Mouse (Mus musculus): ENCODE results near the gene Dbn1. TPM values are rescaled to one million over a fixed set of nuclear protein-coding genes. Genes with fewer than 3 reads are reported as not detected.

The Dbn1 gene
- polyA plus RNA-seq, 1 experiment from 2014 or later: 572 TPM

DNA sequence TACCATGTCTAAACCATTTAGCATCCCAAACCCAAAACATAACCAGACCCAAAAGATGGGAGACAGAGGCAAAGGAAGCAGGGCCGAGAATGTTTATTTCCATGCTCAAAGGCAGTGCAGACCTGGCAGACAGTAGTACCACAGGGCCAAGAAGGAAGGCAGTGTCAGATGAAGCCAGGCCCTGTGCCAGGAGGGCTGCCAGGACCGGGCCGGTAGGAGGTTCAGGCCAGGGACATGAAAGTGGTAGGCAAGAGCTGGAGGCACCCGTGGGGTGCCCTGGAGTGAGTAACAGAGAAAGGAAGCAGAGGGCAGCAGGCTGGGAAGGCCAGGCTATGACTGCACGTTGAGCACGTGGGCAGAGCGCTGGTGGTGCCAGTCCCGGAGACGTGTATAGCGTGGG, 18.8 kb upstream of the Dbn1 start:
- no peaks in the 10 kb centered on the region for H3K9me3 ChIP-seq
- peaks cover 53% of the 10 kb centered on the region for H3K36me3 ChIP-seq
- peaks cover 14% of the 10 kb centered on the region for H3K4me1 ChIP-seq (replicated peaks)
- H3K27me3 ChIP-seq: no peaks in the 10 kb centered on the region
- no peak for ATAC-seq (ENCODE audit: low FRiP score, low read depth)
- no peak overlapping the region for H3K27ac ChIP-seq (replicated peaks)
- WGBS: 84% methylated on average over 10 of the region's 10 CpGs
- no peak overlapping the region for H3K9ac ChIP-seq
- no peak overlapping the region for H3K4me3 ChIP-seq
- H3K4me2 ChIP-seq: no peak overlapping the region

DNA sequence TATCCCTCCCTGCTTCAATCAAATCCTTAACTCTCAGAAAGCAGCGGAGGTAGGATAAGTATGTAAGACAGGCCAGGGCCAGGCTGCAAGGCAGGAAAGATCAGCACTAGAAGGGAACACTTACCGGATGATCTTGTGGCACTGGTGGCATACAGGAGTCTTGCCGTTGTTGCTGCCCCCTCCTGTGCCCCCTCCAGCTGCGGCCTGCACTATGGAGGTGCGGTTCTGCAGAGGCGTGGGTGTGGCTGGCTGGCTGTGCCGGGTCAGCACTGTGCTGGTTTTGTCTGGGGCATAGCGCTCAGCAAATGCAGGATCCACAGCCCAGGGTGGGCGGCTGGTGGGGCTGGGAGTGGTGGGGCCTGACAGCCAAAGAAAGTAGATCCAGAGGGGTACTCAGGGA, 17.9 kb upstream of the Dbn1 start:
- Histone ChIP-seq H3K4me2 (no peak overlapping the region), H3K9ac (no peak overlapping the region), H3K27ac (replicated peaks) (no peak overlapping the region), H3K4me1 (replicated peaks) (peaks cover 6% of the 10 kb centered on the region), H3K36me3 (peaks cover 53% of the 10 kb centered on the region), H3K4me3 (no peak overlapping the region), H3K27me3 (no peaks in the 10 kb centered on the region), H3K9me3 (no peaks in the 10 kb centered on the region)
- ATAC-seq (ENCODE audit: low FRiP score, low read depth): no peak
- 93% methylated on average over 9 of the region's 9 CpGs for WGBS

DNA sequence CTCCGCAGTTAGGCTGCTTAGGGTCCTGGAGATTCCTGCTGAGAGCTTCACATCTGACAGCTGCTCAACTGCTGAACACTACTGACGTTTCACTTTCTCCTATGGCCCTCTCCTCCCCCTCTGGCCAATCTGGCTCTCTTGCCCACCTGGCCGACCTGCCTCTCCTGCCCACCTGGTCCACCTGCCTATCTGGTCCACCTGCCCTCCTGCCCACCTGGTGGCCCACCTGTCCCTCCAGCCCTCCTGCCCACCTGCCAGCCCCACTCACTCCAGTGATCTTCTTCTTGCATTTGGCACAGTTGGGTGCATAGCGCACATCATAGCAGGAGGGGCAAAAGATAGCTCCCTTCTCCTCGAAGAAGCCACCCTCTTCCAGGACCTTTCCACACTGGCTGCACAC, 16.5 kb upstream of the Dbn1 start:
- H3K36me3 ChIP-seq: peaks cover 53% of the 10 kb centered on the region

DNA sequence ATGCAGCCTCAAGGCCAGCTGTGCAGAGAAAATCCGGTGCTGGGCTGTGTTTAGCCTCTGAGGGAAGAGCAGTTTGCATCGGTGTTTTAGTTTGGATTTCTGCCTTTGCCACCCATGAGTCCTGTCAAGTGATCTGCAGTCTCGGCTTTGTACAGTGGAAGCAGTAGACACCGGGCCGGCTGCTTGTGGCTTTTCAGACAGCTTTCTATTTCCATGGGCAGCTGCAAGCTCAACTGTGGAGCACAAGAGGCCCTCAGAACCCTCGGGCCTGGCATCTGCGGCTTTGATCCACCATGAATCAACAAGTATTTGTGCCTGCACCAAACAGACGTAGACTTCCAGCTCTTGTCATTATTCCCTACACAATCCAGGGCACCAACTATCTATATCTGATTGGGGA, 14.5 kb upstream of the Dbn1 start:
- Histone ChIP-seq H3K4me3 (no peak overlapping the region), H3K27ac (replicated peaks) (no peak overlapping the region), H3K9me3 (no peaks in the 10 kb centered on the region), H3K4me1 (replicated peaks) (no peaks in the 10 kb centered on the region), H3K9ac (no peak overlapping the region), H3K36me3 (peaks cover 55% of the 10 kb centered on the region), H3K4me2 (no peak overlapping the region), H3K27me3 (no peaks in the 10 kb centered on the region)
- no peak for ATAC-seq (ENCODE audit: low FRiP score, low read depth)
- WGBS: 86% methylated on average over 8 of the region's 8 CpGs

More for the DNA sequence above, 16.5 kb upstream of the Dbn1 start:
- WGBS: 75% methylated on average over 5 of the region's 5 CpGs
- Histone ChIP-seq H3K9ac (no peak overlapping the region), H3K27me3 (no peaks in the 10 kb centered on the region), H3K4me2 (no peak overlapping the region), H3K4me3 (no peak overlapping the region), H3K27ac (replicated peaks) (no peak overlapping the region), H3K4me1 (replicated peaks) (no peaks in the 10 kb centered on the region), H3K9me3 (no peaks in the 10 kb centered on the region)
- no peak for ATAC-seq (ENCODE audit: low FRiP score, low read depth)

DNA sequence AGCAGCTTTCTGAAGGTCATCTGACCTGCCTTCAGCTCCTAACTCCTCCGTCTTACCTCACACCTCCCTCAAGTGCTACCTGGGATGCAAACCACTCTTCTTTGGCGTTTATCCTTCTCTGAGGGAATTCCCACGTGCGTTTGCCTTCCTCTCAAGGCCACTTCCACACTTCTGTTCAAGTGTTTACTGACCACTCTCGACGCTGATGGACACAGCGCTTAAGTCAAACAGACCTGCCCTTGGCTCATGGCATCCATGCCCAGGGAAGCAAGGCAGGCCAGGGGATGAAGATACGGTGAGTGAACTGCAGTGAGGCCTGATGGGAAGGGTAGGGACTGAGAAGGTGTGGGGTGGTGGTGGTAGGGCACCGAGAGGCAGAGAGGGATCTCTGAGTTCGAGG, 12.7 kb upstream of the Dbn1 start:
- Histone ChIP-seq H3K9ac (no peak overlapping the region), H3K27me3 (no peaks in the 10 kb centered on the region), H3K4me3 (no peak overlapping the region), H3K27ac (replicated peaks) (no peak overlapping the region), H3K9me3 (no peaks in the 10 kb centered on the region), H3K4me2 (no peak overlapping the region), H3K4me1 (replicated peaks) (peaks cover 13% of the 10 kb centered on the region), H3K36me3 (peaks cover 39% of the 10 kb centered on the region)
- ATAC-seq (ENCODE audit: low FRiP score, low read depth): no peak
- WGBS: 83% methylated on average over 10 of the region's 10 CpGs

DNA sequence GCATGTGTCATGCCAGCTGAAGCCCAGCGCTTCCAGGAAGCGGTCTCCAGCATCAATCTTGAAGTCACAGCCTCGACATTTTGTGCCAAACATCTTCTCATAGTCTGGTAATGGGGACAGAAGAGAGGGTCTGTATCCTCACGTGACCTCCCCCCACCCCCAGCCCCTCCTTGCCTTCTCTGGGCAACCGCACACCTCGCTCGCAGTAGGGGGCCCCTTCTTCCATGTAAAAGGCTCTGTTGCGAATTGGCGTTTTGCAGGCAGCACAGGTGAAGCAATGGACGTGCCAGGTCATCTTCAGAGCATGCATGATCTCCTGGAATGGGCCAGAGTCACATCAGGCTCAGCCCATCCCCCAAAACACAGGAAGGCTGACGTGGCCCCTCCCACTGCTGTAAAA, 11.0 kb upstream of the Dbn1 start:
- H3K4me3 ChIP-seq: no peak overlapping the region
- no peak overlapping the region for H3K27ac ChIP-seq (replicated peaks)
- 60% methylated on average over 11 of the region's 11 CpGs for WGBS
- H3K4me1 ChIP-seq (replicated peaks): peaks cover 28% of the 10 kb centered on the region
- no peak overlapping the region for H3K4me2 ChIP-seq
- no peak overlapping the region for H3K9ac ChIP-seq
- H3K27me3 ChIP-seq: no peaks in the 10 kb centered on the region
- no peaks in the 10 kb centered on the region for H3K9me3 ChIP-seq
- peaks cover 22% of the 10 kb centered on the region for H3K36me3 ChIP-seq
- ATAC-seq (ENCODE audit: low FRiP score, low read depth): no peak

DNA sequence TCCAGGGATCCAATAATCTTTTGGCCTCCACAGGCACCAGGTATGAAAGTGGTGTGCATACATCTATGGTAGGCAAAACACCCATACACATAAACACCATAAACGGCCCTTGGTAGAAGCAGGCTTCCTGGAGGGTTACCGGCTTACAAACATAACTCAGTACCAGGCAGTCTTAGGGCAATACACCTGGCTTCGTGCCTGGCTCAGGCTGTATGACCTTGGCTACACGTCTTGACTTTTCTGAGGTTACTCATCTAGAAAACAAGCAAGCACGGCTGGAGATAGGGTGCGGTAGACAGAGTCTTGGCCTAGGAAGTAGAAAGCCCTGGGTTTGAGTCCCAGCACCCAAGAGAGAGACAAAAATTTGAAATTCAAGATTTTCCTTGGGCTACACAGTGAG, 8.8 kb upstream of the Dbn1 start:
- WGBS: 85% methylated on average over 6 of the region's 6 CpGs
- no peak overlapping the region for H3K9ac ChIP-seq
- H3K9me3 ChIP-seq: no peaks in the 10 kb centered on the region
- peaks cover 4% of the 10 kb centered on the region; the same call in 1 of the 2 replicates for H3K36me3 ChIP-seq
- no peak overlapping the region for H3K27ac ChIP-seq (replicated peaks)
- ATAC-seq (ENCODE audit: low FRiP score, low read depth): no peak
- no peaks in the 10 kb centered on the region for H3K27me3 ChIP-seq
- no peak overlapping the region for H3K4me2 ChIP-seq
- peaks cover 28% of the 10 kb centered on the region for H3K4me1 ChIP-seq (replicated peaks)
- H3K4me3 ChIP-seq: no peak overlapping the region

DNA sequence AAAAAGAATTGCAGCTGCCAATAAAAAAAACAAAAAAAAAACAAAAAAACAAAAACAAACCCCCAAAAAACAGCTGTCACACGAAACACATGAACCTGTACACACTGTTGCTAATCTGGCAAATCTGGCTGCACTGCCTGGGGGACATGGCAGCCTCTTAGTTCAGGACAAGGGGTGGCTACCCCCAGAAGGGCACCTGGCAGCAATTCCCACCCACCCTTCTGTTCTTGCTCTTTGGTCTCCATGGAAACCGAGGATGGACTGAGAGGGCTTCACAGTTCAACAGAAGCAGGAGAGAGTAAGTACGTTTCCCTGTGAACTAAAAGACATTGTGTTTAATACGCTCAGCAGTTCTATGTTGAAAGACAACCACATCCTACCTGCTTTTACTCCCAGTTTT, 7.8 kb upstream of the Dbn1 start:
- H3K36me3 ChIP-seq: peaks cover 4% of the 10 kb centered on the region; the same call in 1 of the 2 replicates
- no peak overlapping the region for H3K4me2 ChIP-seq
- H3K27ac ChIP-seq (replicated peaks): peak overlapping the region; percentile 7; the same call in 1 of the 2 replicates
- H3K4me1 ChIP-seq (replicated peaks): peaks cover 28% of the 10 kb centered on the region
- no peak for ATAC-seq (ENCODE audit: low FRiP score, low read depth)
- H3K27me3 ChIP-seq: no peaks in the 10 kb centered on the region
- WGBS: 15% methylated on average over 4 of the region's 4 CpGs
- H3K9me3 ChIP-seq: no peaks in the 10 kb centered on the region
- no peak overlapping the region for H3K4me3 ChIP-seq
- no peak overlapping the region for H3K9ac ChIP-seq

DNA sequence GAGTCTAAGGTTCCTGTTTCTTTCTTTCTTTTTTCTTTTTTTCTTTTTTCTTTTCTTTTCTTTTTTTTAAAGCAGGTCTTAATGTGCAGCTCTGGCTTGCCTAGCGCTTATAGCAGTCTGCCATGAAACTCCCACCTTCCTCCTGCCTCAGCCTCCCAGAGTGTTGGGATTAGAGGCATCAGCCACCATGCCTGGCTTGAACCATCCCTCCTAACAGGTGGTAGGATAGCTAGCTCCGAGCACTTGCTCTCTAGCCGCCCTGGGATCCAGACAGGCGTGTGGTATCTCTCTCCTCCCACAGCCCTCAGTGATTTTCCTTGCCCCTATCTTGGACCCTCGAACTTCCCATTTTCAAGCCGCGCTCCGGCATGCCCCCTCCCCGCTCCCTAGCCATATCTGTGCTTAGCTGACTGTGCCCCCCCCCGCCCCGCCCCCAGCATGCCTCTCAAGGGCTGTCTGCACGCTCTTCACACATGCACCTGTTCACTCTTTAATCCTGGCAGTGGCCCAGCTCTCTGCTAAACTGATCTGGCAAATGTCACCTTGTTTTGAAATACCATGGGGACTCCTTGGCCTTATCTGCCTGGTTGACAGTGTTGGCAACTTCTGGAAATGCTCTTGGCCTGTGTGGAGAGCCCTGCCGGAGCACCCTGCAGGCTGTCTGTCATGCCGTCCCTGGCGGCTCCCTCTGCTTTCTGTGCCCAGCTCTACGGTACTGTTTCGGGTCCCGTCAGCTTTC, 7.1 kb upstream of the Dbn1 start:
- no peaks in the 10 kb centered on the region for H3K27me3 ChIP-seq
- no peak overlapping the region for H3K4me3 ChIP-seq
- peaks cover 28% of the 10 kb centered on the region for H3K4me1 ChIP-seq (replicated peaks)
- peak; percentile 43 for ATAC-seq (ENCODE audit: low FRiP score, low read depth)
- peaks cover 4% of the 10 kb centered on the region; the same call in 1 of the 2 replicates for H3K36me3 ChIP-seq
- H3K4me2 ChIP-seq: 0 out of 2 replicates have a peak overlapping the region, but pooled peaks have one; percentile 1
- H3K27ac ChIP-seq (replicated peaks): no peak overlapping the region; the same call in 1 of the 2 replicates
- 20% methylated on average over 18 of the region's 18 CpGs for WGBS
- H3K9ac ChIP-seq: no peak overlapping the region
- H3K9me3 ChIP-seq: no peaks in the 10 kb centered on the region

DNA sequence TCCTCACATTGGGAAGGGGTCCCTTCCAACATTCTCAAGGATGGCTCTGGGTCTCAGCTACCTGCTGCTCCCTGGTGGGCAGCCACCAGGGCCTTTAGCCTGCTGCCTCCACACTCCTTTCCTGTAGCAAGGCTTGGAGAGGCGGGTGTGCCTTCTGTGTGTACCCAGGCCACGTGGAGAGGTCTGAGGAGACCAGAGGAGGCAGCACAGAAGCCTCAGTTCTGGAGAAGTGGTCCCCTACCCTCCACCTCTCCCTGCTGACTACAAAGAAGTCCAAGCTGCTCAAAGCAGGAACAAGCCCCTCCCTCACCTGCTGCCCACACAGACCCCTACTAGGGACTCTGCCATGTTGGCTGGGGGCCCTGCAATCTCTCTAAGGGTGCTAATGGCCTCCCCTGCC, 6.3 kb upstream of the Dbn1 start:
- WGBS: 23% methylated on average over 2 of the region's 2 CpGs
- no peak for ATAC-seq (ENCODE audit: low FRiP score, low read depth)
- H3K4me1 ChIP-seq (replicated peaks): peaks cover 28% of the 10 kb centered on the region

DNA sequence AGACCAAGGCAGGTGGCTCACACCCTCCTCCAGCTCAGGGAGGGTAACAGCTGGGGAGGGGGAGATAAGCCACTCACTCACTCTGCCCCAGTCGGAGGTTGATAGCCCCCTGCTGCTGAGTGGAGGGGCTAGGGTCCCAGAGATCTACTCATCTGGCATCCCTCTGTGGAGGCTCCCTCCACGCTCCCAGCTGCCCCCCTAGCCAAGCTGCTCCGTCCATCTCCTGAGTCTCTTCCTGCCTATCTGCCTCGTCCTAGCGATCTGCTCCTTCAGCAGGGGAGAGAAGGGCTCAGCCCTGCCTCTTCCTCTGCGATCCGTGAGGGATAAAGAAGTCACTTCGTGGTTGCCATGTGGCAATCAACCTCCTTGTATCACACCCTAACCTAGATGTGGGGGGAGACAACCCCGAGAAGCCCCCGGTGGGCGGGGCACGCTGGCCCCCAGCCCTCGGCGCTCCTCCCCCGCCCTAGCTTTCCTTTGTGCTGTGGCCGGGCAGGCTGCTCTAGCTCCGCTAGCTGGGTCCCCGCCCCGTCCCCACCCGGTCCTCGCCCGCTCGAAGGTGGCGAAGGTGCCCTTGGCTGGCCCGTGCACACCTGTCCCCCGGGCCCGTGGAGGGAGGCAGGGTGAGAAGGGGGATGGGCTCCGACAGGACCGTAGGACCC, 864 bp downstream of the Dbn1 start:
- H3K4me3 ChIP-seq: peak overlapping the region; percentile 95
- H3K4me1 ChIP-seq (replicated peaks): peaks cover 50% of the 10 kb centered on the region
- H3K9me3 ChIP-seq: no peaks in the 10 kb centered on the region
- no peaks in the 10 kb centered on the region for H3K27me3 ChIP-seq
- peak overlapping the region; percentile 79 for H3K4me2 ChIP-seq
- peaks cover 7% of the 10 kb centered on the region for H3K36me3 ChIP-seq
- peak overlapping the region; percentile 99 for H3K27ac ChIP-seq (replicated peaks)
- peak; percentile 35 for ATAC-seq (ENCODE audit: low FRiP score, low read depth)
- peak overlapping the region; percentile 100 for H3K9ac ChIP-seq
- WGBS: under 1% methylated on average over 26 of the region's 29 CpGs

More for the DNA sequence above, 6.3 kb upstream of the Dbn1 start:
- H3K4me3 ChIP-seq: no peak overlapping the region
- no peak overlapping the region for H3K27ac ChIP-seq (replicated peaks)
- peaks cover 4% of the 10 kb centered on the region; the same call in 1 of the 2 replicates for H3K36me3 ChIP-seq
- H3K4me2 ChIP-seq: no peak overlapping the region
- H3K27me3 ChIP-seq: no peaks in the 10 kb centered on the region
- no peaks in the 10 kb centered on the region for H3K9me3 ChIP-seq
- no peak overlapping the region for H3K9ac ChIP-seq

DNA sequence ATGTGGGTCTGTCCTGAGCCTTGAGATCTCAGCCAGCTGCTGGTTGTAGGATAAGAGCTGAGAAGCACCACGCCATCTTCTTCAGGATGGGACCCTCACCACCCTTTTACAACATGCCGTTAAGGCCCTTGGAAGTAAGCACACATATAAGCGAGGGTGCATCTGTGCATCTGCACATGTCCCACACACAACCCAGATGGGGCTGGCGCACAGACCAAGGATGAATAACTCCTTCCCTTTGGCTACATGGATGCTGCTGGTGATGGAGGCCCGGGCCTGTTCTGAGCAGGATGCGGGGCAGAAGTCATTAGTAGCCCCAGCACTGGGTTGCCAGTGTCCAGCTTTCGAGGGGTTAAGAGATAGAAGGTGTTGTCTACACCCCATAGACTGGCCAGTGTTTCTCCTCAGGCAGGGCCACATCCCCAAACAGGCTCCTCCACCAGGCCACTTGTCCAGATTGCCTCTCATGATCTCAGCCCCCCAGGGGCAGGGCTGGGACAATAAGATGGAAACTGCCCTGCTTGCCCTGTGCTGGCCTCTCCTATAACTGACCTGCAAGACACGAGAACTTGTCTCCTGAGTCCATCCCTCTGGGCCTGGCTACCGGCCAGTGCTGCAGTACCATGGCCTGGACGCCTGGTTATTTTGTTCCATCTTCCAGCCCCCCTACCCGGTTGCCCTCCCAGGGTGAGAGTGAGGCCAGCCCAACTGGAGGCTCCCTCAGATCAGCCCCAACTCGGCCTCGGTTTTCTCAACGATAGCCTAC, 1.7 kb downstream of the Dbn1 start:
- Histone ChIP-seq H3K4me2 (peak overlapping the region; percentile 79), H3K4me3 (peak overlapping the region; percentile 95), H3K4me1 (replicated peaks) (peaks cover 52% of the 10 kb centered on the region), H3K9me3 (no peaks in the 10 kb centered on the region), H3K27ac (replicated peaks) (peak overlapping the region; percentile 99), H3K36me3 (peaks cover 14% of the 10 kb centered on the region), H3K27me3 (no peaks in the 10 kb centered on the region), H3K9ac (peak overlapping the region; percentile 100)
- 24% methylated on average over 14 of the region's 14 CpGs for WGBS
- ATAC-seq (ENCODE audit: low FRiP score, low read depth): no peak

All from hindbrain, embryonic 15.5 days (tissue).